Mouse (Mus musculus) intestine, postnatal 0 days (tissue): ENCODE data around the gene Rxfp1. TPM values are rescaled to one million over a fixed set of nuclear protein-coding genes. Genes with fewer than 3 reads are reported as not detected.
A peak's percentile ranks its signal among the peaks of the same experiment; 100 is the strongest.

ENCODE experiments used
- ATAC-seq: fragments of 200-750 bp; cut with Nextera tagmentation; 2 replicates; pipeline ENCODE4 v1.8.0; 2017; ENCODE audit warnings: mild to moderate bottlenecking, moderate TSS enrichment, moderate library complexity
- H3K27ac ChIP-seq: fragments of 300-500 bp; sonication (generic); 2 replicates; pipeline ENCODE4 v1.5.1; 2014; ENCODE audit warnings: mild to moderate bottlenecking, low read depth, low read length, moderate library complexity
- H3K27me3 ChIP-seq: fragments of 300-500 bp; sonication (generic); replicated peaks from 2 replicates; pipeline ENCODE4 v1.6.1; 2014; ENCODE audit warnings: low read length, mixed read lengths; ENCODE audit not compliant: control insufficient read depth, insufficient read depth
- H3K36me3 ChIP-seq: fragments of 300-500 bp; sonication (generic); 2 replicates; pipeline ENCODE4 v1.6.1; 2014; ENCODE audit warnings: mild to moderate bottlenecking, moderate library complexity; ENCODE audit not compliant: control insufficient read depth, insufficient read depth
- H3K4me1 ChIP-seq: fragments of 300-500 bp; sonication (generic); replicated peaks from 2 replicates; pipeline ENCODE4 v1.6.1; 2014; ENCODE audit warnings: antibody characterized with exemption, low read length, mixed read lengths; ENCODE audit not compliant: control insufficient read depth, insufficient read depth
- H3K4me2 ChIP-seq: fragments of 300-500 bp; sonication (generic); replicated peaks from 2 replicates; pipeline ENCODE4 v1.6.1; 2014; ENCODE audit warnings: low read depth, mild to moderate bottlenecking, moderate library complexity
- H3K4me3 ChIP-seq: fragments of 300-500 bp; sonication (generic); 2 replicates; pipeline ENCODE4 v1.5.1; 2014; ENCODE audit warnings: low read depth, low read length
- H3K9ac ChIP-seq: fragments of 300-500 bp; sonication (generic); 2 replicates; pipeline ENCODE4 v1.6.1; 2014; ENCODE audit warnings: mild to moderate bottlenecking, low read depth, low read length
- H3K9me3 ChIP-seq: fragments of 300-500 bp; sonication (generic); 2 replicates; pipeline ENCODE4 v1.6.1; 2016; ENCODE audit warnings: mixed run types; ENCODE audit not compliant: control insufficient read depth
- CTCF ChIP-seq: sonication (generic); IDR thresholded peaks from 2 replicates; pipeline ENCODE4 v1.5.1; 2016; ENCODE audit warnings: low read depth, mild to moderate bottlenecking, control low read depth, antibody characterized with exemption, moderate library complexity
- WGBS: fragments of 180-500 bp; shearing (Covaris S2); extraction: QIAGEN DNeasy Blood & Tissue Kit; methylation state at CpG from one replicate; pipeline ENCODE4 v1.1.7; 2014; 5-methylcytosine and 5-hydroxymethylcytosine counted together
- polyA plus RNA-seq: library from polyadenylated mRNA; unstranded; fragments of >200 nt; fragmentation: Nextera tagmentation; extraction: Ambion mirVana; gene quantifications from 2 replicates; pipeline ENCODE4 v1.2.1, GENCODE M21; 2015

Gene Rxfp1
- polyA plus RNA-seq, 1 experiment from 2014 or later: 0.03 TPM

DNA sequence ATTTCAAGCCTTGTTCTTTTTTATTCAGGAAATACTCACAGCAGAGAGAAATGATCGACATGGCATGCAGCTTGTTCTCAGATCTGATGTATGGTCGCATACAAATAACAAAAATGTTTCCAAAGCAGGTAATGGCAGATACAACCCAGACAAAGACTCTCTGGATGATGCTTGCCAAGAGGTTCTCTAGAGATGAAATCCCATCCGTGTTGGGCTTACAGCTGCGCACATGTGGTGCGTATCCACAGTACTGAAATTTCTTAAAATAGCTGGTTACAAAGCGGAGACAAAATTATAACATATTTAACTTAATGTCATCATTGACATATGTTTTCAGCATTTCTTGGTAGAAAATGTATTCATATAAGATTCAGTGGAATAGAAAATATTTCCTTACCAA, 85.6 kb downstream of the Rxfp1 start:
- Histone ChIP-seq H3K4me3 (no peak overlapping the region), H3K27me3 (no peaks in the 10 kb centered on the region), H3K4me1 (no peaks in the 10 kb centered on the region), H3K9me3 (no peaks in the 10 kb centered on the region), H3K4me2 (no peak overlapping the region), H3K36me3 (no peaks in the 10 kb centered on the region), H3K9ac (no peak overlapping the region), H3K27ac (no peak overlapping the region)
- no peak for ATAC-seq
- TF ChIP-seq CTCF: no peak
- WGBS: 88% methylated on average over 6 of the region's 6 CpGs

GRCm38 (mm10) chr3:79629416-79629730, 108.3 kb downstream of the Rxfp1 start, which contains the start of gene Etfdh:
Gene Etfdh, minus strand, starts transcription at chr3:79629500.
- no peak for TF ChIP-seq CTCF
- WGBS: 5% methylated on average over 11 of the region's 11 CpGs
- Histone ChIP-seq H3K4me2 (peak within 1 kb of the TSS; percentile 71), H3K4me1 (no peaks in the 10 kb centered on the region), H3K36me3 (peaks cover 6% of the 10 kb centered on the region), H3K4me3 (peak within 1 kb of the TSS; percentile 70), H3K9ac (peak within 1 kb of the TSS; percentile 66), H3K9me3 (no peaks in the 10 kb centered on the region), H3K27ac (peak within 1 kb of the TSS; percentile 92), H3K27me3 (no peaks in the 10 kb centered on the region)
- ATAC-seq: peak; percentile 4; the same call in 1 of the 2 replicates

DNA sequence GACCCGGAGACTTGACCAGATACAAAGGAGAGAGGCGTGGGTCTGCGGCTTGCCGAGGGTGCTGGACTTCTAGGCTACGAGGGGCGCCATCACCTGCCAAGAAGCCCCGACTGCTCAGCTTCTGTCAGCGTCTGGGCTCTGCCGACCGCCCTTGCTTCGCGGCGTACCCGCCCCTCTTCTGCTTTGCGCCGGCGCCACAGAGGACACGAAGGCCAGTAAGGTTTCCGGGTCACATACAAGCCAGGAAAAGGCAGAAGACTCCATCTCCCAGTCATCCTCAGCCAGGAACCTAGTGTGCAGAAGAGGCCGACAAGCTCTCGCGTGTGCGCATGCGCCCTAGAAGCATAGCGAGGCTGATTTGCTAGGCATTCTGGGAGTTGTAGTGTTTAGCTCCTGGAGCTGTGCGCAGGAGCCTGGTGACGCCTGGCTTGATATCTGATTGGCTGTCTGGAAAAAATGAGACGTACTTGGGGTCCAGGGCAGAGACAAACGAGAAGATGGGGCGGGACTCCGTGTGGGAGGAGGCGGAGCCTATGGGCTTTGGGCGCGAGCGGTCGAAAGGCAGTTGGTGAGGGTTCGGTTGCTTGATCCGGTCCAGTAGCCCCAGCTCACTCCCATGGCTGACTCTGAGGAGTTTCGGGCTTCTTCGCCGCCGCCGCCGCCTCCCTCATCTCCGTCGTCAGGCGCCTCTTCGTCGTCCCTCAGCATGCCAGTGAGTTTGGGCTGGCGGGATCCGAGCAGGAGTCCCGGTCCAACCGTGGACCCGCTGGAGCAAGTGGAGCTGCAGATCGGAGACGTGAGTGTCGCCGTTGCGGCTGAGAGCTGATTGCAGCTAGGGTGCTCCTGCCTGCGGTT, 108.9 kb downstream of the Rxfp1 start, which contains the start of gene 4930579G24Rik:
4930579G24Rik (plus strand) TSS at position 519 of the 855 bp plus-strand sequence.
- peak within 1 kb of the TSS; percentile 71 for H3K4me2 ChIP-seq
- H3K9me3 ChIP-seq: no peaks in the 10 kb centered on the region
- H3K36me3 ChIP-seq: peaks cover 6% of the 10 kb centered on the region
- H3K27ac ChIP-seq: peak within 1 kb of the TSS; percentile 92
- H3K9ac ChIP-seq: peak within 1 kb of the TSS; percentile 66
- H3K27me3 ChIP-seq: no peaks in the 10 kb centered on the region
- H3K4me3 ChIP-seq: peak within 1 kb of the TSS; percentile 70
- no peaks in the 10 kb centered on the region for H3K4me1 ChIP-seq
- under 1% methylated on average over 60 of the region's 60 CpGs for WGBS
- no peak for TF ChIP-seq CTCF
- peak; percentile 97 for ATAC-seq

GRCm38 (mm10) chr3:79628182-79628560, 109.5 kb downstream of the Rxfp1 start:
- peak; percentile 2; the same call in 1 of the 2 replicates for TF ChIP-seq CTCF
- Histone ChIP-seq H3K27me3 (no peaks in the 10 kb centered on the region), H3K4me3 (peak overlapping the region; percentile 70), H3K4me1 (no peaks in the 10 kb centered on the region), H3K9me3 (no peaks in the 10 kb centered on the region), H3K4me2 (peak overlapping the region; percentile 71), H3K9ac (peak overlapping the region; percentile 59; the same call in 1 of the 2 replicates), H3K36me3 (peaks cover 11% of the 10 kb centered on the region), H3K27ac (peak overlapping the region; percentile 92)
- peak; percentile 59 for ATAC-seq
- under 1% methylated on average over 9 of the region's 9 CpGs for WGBS

DNA sequence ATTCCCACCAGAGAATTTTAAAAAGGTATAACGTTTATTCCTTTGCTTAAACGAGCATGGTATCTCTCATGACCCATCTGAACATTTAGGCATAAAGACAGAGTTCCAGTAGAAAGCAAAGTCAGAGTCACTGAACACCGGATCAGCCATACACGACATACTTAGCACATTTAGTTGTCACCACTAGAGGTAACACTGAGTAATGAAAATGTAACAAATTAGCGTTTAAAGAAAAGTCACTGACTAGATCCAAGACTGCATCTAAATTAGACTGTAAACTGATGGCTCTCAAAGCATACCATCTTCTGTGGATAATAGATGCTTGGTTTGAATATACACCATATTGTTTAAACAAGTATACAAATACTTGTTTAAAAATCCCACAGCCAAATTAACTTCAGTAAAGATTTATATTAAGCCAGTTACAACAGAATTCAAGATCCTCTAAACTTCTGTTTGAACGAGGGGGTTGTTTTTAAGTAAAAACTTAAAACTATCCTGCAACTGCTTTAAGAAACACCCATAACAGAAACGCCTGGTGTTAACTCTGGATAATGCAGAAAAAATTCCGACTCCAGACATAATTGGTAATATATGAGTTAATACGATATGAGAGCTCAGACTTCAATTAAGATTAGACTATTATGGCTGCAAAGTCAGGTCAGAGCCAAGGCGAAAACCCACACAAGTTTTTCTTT, 110.0 kb downstream of the Rxfp1 start:
- WGBS: 14% methylated on average over 10 of the region's 10 CpGs
- TF ChIP-seq CTCF: peak; percentile 60
- H3K9me3 ChIP-seq: no peaks in the 10 kb centered on the region
- no peaks in the 10 kb centered on the region for H3K27me3 ChIP-seq
- no peak for ATAC-seq
- peak overlapping the region; percentile 70 for H3K4me3 ChIP-seq
- H3K9ac ChIP-seq: 0 out of 2 replicates have a peak overlapping the region, but pooled peaks have one; percentile 59
- peak overlapping the region; percentile 92 for H3K27ac ChIP-seq
- H3K36me3 ChIP-seq: peaks cover 14% of the 10 kb centered on the region
- H3K4me1 ChIP-seq: no peaks in the 10 kb centered on the region
- H3K4me2 ChIP-seq: peak overlapping the region; percentile 71

- H3K4me2 ChIP-seq: no peak overlapping the region
- no peaks in the 10 kb centered on the region for H3K4me1 ChIP-seq
- H3K9ac ChIP-seq: no peak overlapping the region
- H3K27me3 ChIP-seq: no peaks in the 10 kb centered on the region
- no peak overlapping the region for H3K27ac ChIP-seq
- H3K4me3 ChIP-seq: no peak overlapping the region
- no peaks in the 10 kb centered on the region for H3K9me3 ChIP-seq
- no peak for TF ChIP-seq CTCF
- peaks cover 44% of the 10 kb centered on the region for H3K36me3 ChIP-seq
- 64% methylated on average over 2 of the region's 2 CpGs for WGBS
- no peak for ATAC-seq
Measured at GRCm38 (mm10) chr3:79609886-79610285, 127.8 kb downstream of the Rxfp1 start.
